Mouse (Mus musculus): Measurements from ENCODE around the gene Fez2.

Gene Fez2

GRCm38 (mm10) chr17:78321216-78321835, 96.6 kb downstream of the Fez2 start:
- no peak for DNase-seq (ENCODE audit: low read depth)
